Mouse (Mus musculus) heart, embryonic 10.5 days (tissue): ENCODE measurements around the gene Gm20388. TPM values are rescaled to one million over a fixed set of nuclear protein-coding genes. Genes with fewer than 3 reads are reported as not detected.
A peak's percentile ranks its signal among the peaks of the same experiment; 100 is the strongest.

Experiments
- DNase-seq: peaks from one replicate; pipeline ENCODE4 v3.0.0-alpha.2; 2017; ENCODE audit warnings: low spot score
- H3K27ac ChIP-seq: fragments of 300-500 bp; sonication (generic); 2 replicates; pipeline ENCODE4 v1.5.1; 2016; ENCODE audit warnings: mild to moderate bottlenecking
- H3K27me3 ChIP-seq: fragments of 300-500 bp; sonication (generic); 2 replicates; pipeline ENCODE4 v1.6.1; 2016; ENCODE audit warnings: mild to moderate bottlenecking; ENCODE audit not compliant: poor library complexity, insufficient read depth, severe bottlenecking
- H3K36me3 ChIP-seq: fragments of 300-500 bp; sonication (generic); 2 replicates; pipeline ENCODE4 v1.6.1; 2016; ENCODE audit warnings: mild to moderate bottlenecking, moderate library complexity
- H3K4me1 ChIP-seq: fragments of 300-500 bp; sonication (generic); 2 replicates; pipeline ENCODE4 v1.6.1; 2016; ENCODE audit warnings: mild to moderate bottlenecking
- H3K4me3 ChIP-seq: fragments of 300-500 bp; sonication (generic); 2 replicates; pipeline ENCODE4 v1.5.1; 2016; ENCODE audit warnings: mild to moderate bottlenecking, moderate library complexity
- H3K9me3 ChIP-seq: fragments of 300-500 bp; sonication (generic); 2 replicates; pipeline ENCODE4 v1.6.1; 2016; ENCODE audit warnings: mild to moderate bottlenecking, moderate library complexity
- WGBS: fragments of 180-500 bp; shearing (Covaris S2); methylation state at CpG from one replicate; pipeline ENCODE4 v1.1.7; 2016; 5-methylcytosine and 5-hydroxymethylcytosine counted together
- polyA plus RNA-seq: library from polyadenylated mRNA; unstranded; fragments of >200 nt; fragmentation: Nextera tagmentation; extraction: Ambion mirVana; gene quantifications from 2 replicates; pipeline ENCODE4 v1.2.1, GENCODE M21; 2016

The Gm20388 gene
- polyA plus RNA-seq, 1 experiment from 2014 or later, result 4.5 TPM

DNA sequence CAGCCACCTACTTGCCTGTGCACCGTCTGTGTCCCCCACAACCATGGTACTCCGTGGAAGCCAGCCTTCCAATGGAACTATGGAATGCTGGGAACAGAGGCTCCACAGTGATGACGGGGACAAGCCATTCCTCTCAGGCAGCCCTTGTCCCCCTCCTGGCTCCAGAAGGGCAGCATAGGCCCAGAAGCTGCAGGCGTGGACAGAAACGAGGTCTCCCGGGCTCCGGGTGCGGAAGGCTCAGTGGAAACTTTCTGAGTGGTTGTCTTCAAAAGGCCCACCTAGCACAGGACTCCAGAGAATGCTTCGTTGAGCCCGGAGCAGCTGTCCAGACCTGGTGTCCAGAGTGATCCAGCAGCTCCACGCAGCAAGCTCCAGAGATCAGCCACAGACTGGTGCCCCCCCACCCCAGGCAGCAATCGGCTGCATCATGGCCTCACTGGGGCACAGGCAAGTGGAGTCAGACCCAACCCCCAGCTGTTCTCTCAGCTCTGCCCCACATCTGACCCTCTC, 1633.7 kb downstream of the Gm20388 start, which contains the start of gene 1700018B08Rik:
TSS of gene 1700018B08Rik (minus strand) at position 45 of the 510 bp plus-strand sequence.
- no peak within 1 kb of the TSS for H3K4me3 ChIP-seq
- peaks cover 30% of the 10 kb centered on the region for H3K27me3 ChIP-seq
- 76% methylated on average over 12 of the region's 12 CpGs for WGBS
- H3K4me1 ChIP-seq, result peaks cover 16% of the 10 kb centered on the region; the same call in 1 of the 2 replicates
- H3K9me3 ChIP-seq, result no peaks in the 10 kb centered on the region
- DNase-seq, result no peak
- H3K36me3 ChIP-seq, result peaks cover 2% of the 10 kb centered on the region; the same call in 1 of the 2 replicates
- no peak within 1 kb of the TSS for H3K27ac ChIP-seq

DNA sequence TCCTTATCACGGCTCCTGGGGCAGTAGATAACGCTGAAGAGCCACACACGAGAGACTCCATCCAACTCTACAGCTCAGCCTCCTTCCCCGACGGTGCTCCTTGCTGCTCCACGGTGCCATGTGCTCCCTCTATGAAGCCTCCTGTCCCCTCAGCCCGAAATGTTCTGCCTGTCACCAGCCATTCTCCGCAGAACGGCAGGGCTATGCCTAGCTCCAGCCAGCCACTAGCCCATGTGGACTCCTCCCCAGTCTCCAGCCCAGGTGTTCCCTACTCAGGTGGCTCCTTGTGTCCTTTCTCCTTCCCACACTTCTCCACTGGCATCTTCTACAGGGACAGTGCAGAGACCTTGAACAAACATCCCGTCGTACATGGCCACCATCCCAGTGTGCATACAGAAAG, 1634.3 kb downstream of the Gm20388 start:
- Histone ChIP-seq H3K9me3 (no peaks in the 10 kb centered on the region), H3K4me3 (no peak overlapping the region), H3K4me1 (peaks cover 16% of the 10 kb centered on the region; the same call in 1 of the 2 replicates), H3K36me3 (peaks cover 8% of the 10 kb centered on the region), H3K27ac (no peak overlapping the region), H3K27me3 (peaks cover 24% of the 10 kb centered on the region)
- DNase-seq, result no peak
- WGBS, result 43% methylated on average over 11 of the region's 11 CpGs

DNA sequence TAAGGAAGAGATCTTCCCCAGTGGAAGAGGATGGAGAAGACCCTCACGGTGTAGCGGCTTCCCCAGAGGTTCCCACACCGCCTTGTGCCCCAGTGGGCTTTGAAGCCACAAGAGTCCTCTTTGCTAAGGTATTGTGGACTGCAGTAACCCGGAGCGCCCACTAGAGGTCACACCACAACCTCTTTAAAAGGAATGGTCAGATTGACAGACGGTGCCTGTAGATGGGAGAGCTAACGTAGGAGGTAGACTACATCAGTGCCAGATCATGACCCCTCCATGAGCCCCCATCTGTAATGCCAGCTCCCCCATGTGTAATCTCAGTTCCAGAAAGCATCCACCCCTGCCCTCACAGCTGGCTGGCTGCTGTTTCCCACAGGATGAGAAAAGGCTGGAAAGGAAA, 1636.5 kb downstream of the Gm20388 start:
- Histone ChIP-seq H3K27me3 (peaks cover 19% of the 10 kb centered on the region), H3K9me3 (no peaks in the 10 kb centered on the region), H3K4me3 (no peak overlapping the region), H3K36me3 (peaks cover 29% of the 10 kb centered on the region), H3K27ac (no peak overlapping the region), H3K4me1 (peaks cover 30% of the 10 kb centered on the region)
- DNase-seq, result peak; percentile 88
- 10% methylated on average over 7 of the region's 7 CpGs for WGBS

DNA sequence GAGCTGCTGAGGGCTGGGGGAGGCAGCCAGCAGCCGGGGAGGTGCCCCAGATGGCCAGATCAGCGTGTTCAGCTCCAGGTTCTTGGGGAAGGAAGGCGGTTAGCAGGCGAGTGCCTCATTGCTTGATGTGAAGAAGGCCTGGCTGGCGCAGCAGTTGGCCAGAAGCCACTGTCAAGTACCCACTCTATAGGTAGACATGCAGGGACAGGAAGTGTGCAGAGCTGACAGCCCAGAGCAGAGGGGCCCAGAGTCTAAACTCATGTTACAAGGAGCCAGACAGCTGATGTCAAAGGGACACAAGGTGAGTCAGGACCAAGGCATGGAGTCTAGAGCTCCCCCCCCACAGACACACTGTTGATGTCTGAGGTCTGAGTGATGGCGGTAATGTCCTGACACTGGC, 1639.4 kb downstream of the Gm20388 start:
- Histone ChIP-seq H3K36me3 (peaks cover 57% of the 10 kb centered on the region), H3K4me3 (no peak overlapping the region), H3K27me3 (peaks cover 10% of the 10 kb centered on the region; the same call in 1 of the 2 replicates), H3K9me3 (no peaks in the 10 kb centered on the region), H3K27ac (no peak overlapping the region), H3K4me1 (peaks cover 20% of the 10 kb centered on the region)
- 87% methylated on average over 6 of the region's 6 CpGs for WGBS
- no peak for DNase-seq

DNA sequence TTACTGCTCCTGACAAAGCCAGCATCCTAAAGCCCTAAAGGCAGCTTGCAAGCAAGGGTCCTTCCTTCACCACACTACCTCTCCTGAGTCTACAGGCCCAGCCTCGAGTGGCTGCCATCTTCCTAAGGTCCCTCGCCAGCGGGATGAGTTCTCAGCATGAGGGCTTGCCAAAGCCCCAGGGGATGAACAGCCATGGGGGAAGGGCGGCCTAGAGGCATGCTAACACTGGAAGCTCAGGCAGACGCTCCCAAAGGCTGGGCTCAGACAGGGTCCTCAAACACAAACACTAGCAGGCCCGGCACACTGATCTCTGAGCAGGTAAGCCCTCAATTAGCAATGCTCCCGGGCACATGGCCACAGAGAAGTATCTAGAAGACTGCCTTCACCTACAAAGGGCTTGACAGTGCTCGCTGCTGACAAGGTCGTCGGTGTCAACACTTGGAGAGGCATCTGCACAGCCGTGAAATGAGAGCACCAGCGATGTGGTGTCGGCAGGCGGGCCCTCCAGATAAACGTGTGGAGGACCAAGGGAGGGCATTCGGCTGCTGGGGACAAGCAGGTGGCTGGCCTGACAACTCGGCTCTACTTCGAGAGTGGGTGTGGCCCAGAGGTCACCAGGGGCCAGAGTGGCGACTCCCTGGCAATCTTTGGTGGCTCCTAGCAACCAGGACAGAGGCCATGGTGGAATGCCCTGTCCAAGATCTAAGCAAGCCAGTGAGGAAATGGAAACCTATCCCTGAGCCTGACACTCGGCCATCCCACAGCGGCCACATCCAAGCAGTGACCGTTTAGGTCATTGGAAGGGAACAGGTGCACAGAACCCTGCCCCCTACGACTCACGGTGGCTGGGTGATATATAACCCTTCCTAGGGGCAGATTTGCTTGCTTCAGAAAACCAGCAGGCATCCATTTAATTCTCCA, 1640.7 kb downstream of the Gm20388 start:
- H3K4me3 ChIP-seq, result no peak overlapping the region
- peaks cover 19% of the 10 kb centered on the region for H3K4me1 ChIP-seq
- H3K9me3 ChIP-seq, result no peaks in the 10 kb centered on the region
- no peak overlapping the region for H3K27ac ChIP-seq
- peaks cover 64% of the 10 kb centered on the region for H3K36me3 ChIP-seq
- 54% methylated on average over 24 of the region's 24 CpGs for WGBS
- H3K27me3 ChIP-seq, result no peaks in the 10 kb centered on the region
- DNase-seq, result no peak

DNA sequence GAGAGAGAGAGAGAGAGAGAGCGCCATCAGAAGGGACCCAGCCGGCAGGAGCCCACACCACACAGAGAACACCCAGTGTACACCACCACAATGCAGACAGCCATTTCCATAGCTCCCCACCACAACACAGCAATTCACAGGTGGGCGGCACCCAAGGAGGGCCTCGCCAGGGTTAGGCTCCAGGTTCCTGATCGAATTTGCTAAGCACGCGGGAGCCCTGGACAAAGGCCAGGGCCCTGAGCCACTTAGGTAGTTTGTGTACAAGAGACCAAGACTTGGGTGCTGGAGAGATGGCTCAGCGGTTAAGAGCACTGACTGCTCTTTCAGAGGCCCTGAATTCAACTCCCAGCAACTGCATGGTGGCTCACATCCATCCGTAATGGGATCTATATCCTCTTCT, 1641.9 kb downstream of the Gm20388 start:
- H3K9me3 ChIP-seq, result no peaks in the 10 kb centered on the region
- no peak overlapping the region for H3K27ac ChIP-seq
- no peak overlapping the region for H3K4me3 ChIP-seq
- peaks cover 15% of the 10 kb centered on the region for H3K4me1 ChIP-seq
- 91% methylated on average over 9 of the region's 9 CpGs for WGBS
- no peak for DNase-seq
- H3K36me3 ChIP-seq, result peaks cover 69% of the 10 kb centered on the region
- no peaks in the 10 kb centered on the region for H3K27me3 ChIP-seq

DNA sequence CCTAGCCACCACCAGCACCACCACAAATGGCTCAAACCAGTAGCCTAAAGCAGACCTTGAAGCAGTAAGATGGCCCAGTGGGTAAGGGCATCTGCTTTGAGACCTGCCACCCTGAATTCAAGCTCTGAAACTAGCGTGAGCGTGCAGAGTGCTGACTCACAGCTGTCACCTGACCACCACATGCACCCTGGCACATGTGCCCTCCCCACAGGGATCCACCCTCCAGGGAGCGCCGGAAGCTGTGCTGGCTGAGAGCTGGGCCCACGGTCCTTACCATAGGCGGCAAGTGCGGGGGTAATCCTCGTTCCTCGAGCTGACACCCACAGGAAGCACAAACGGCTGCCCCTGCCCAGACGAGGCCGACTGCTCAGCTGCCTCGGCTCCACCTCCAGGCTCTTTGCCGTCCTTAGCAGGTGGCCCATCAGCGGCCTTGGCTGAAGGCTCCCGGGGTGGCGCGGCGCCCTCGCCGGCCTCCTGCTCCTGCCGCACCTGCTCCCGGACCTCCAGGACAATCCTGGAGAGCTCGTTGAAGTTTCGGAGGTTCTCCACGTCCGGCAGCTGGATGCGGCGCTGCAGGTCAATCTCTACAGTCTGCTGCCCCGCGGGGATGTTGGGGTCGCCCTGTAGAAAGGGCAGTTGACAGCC, 1643.3 kb downstream of the Gm20388 start:
- no peak for DNase-seq
- Histone ChIP-seq H3K4me1 (peaks cover 14% of the 10 kb centered on the region), H3K9me3 (no peaks in the 10 kb centered on the region), H3K4me3 (no peak overlapping the region), H3K27me3 (no peaks in the 10 kb centered on the region), H3K27ac (no peak overlapping the region), H3K36me3 (peaks cover 83% of the 10 kb centered on the region)
- WGBS, result 93% methylated on average over 32 of the region's 32 CpGs

DNA sequence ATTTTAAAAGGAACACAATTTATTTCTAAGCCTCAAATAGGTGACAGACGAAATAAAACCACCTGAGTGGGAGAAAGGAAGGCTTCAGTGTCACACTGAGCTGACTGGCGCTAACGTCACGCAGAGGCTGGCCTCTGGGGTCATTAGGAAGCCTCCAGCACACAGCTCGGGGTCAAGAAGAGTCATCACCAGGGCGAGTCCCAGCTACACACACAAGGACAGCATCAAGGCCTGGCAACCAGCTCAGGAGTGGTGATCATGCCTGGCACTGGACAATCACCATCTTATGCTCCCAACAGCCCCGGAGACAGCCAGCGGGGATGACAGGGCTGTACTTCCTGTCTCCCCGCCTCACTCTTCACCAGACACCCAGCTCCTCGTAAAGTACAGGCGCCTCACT, 1647.1 kb downstream of the Gm20388 start:
- Histone ChIP-seq H3K36me3 (peaks cover 62% of the 10 kb centered on the region), H3K4me3 (no peak overlapping the region), H3K27me3 (no peaks in the 10 kb centered on the region), H3K9me3 (no peaks in the 10 kb centered on the region), H3K4me1 (peaks cover 10% of the 10 kb centered on the region), H3K27ac (no peak overlapping the region)
- DNase-seq, result no peak
- WGBS, result 89% methylated on average over 11 of the region's 11 CpGs

DNA sequence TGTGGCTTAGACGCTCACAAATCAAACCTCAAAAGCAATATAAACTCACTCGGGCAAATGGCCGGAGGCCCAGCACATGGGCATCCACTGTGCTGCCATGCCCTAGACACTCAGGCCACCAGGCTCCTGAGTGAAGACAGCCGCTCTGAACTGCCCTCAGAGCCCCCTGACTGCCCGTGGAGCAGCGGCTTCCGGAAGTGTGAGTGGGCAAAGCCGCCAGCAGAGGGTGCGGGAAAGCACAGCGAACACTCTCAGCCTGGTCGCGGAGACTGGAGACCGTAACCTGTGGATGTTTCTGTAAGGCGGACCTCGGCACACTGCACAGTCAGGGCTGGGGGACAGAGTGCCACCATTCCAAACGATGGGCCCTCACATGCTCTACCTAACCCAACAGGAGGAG, 1647.9 kb downstream of the Gm20388 start:
- Histone ChIP-seq H3K4me3 (no peak overlapping the region), H3K4me1 (peaks cover 17% of the 10 kb centered on the region), H3K27ac (no peak overlapping the region), H3K27me3 (no peaks in the 10 kb centered on the region), H3K36me3 (peaks cover 55% of the 10 kb centered on the region), H3K9me3 (no peaks in the 10 kb centered on the region)
- 90% methylated on average over 16 of the region's 16 CpGs for WGBS
- DNase-seq, result no peak

DNA sequence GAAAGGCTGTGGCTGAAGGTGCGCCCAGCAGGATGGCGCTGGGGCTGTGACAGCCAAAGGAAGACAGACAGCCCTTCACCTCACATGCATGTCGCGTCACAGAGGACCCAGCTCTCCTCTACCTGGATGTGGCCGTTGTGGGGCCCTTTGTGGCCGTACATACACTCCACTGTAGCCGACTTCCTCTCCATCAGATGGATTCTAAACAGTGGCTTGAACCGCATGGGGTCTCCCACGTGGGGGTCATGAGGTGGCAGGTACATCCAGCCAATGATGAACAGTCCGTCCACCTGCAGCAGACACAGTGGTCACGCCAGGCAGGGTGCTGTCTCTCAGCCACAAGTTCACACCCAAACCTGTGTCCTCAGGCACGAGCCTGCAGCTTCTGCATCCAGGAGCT, 1649.2 kb downstream of the Gm20388 start:
- Histone ChIP-seq H3K4me1 (peaks cover 26% of the 10 kb centered on the region), H3K36me3 (peaks cover 48% of the 10 kb centered on the region), H3K27ac (no peak overlapping the region), H3K27me3 (no peaks in the 10 kb centered on the region), H3K4me3 (no peak overlapping the region), H3K9me3 (no peaks in the 10 kb centered on the region)
- 91% methylated on average over 12 of the region's 12 CpGs for WGBS
- DNase-seq, result no peak

DNA sequence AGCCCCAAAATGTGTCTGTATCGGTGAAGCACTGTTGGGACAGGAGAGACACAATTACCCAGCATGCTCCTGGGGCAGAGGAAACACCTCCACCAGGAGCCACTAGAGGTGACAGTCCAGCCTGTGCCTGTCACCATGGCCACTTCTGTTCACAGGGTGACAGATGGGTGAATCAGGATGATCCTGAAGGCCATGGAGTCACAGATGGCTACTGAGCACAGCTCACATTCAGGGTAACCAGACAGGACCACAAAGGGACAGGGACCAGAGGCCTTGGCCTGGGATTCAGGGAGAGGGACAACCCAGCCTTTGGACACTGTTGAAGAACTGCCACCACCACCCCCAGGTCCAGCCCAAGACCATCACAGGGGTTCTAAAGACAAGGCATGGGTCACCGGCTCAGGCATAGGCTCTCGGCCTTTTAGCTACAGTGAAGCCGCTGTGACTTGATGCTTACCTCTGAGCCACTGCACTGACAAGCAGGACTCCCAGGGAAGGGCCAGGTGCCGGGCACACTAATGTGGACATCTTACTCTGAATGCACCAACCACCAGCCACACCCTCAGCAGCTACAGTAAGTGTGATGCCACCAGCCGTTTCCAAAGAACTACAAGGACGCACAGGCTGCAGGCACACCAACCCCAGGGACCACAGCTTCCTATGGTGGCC, 1649.9 kb downstream of the Gm20388 start:
- no peak for DNase-seq
- 91% methylated on average over 7 of the region's 7 CpGs for WGBS
- Histone ChIP-seq H3K9me3 (no peaks in the 10 kb centered on the region), H3K27ac (no peak overlapping the region), H3K27me3 (no peaks in the 10 kb centered on the region), H3K4me1 (peaks cover 32% of the 10 kb centered on the region), H3K4me3 (no peak overlapping the region), H3K36me3 (peaks cover 41% of the 10 kb centered on the region)

DNA sequence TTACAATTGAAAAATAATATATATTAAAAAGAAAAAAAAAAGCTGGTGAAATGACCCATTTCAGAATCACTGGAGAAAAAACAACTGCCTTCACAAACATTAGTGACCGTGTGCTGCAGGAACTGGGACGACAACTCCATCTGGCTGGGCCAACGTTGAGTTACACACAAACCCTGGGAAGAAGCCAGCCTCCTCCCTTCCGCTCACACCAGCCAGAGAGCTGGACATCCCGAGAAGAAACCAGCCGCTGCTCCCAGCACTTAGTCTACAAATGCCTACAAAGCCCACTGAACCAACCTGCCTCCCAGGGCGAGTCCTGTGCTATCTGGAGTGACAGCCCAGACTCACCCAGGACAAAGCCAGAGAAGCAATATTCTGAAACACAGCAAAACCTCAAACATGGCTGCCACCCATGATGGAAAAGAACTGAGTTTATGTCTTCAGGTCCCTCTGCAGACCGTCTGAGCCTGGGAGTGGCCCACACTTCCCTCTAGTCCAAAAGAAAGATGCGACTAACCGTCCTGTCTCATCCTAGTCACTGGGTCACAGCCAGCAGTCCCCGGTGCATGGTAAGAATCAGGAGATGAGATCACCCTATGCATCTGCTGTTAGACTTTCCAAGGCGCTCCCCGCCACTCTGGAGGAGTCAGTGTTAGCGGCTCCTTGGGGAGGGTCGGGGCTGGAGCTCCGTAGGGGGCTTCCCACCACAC, 1651.2 kb downstream of the Gm20388 start:
- 87% methylated on average over 16 of the region's 16 CpGs for WGBS
- Histone ChIP-seq H3K4me3 (no peak overlapping the region), H3K27me3 (no peaks in the 10 kb centered on the region), H3K9me3 (no peaks in the 10 kb centered on the region), H3K27ac (no peak overlapping the region; the same call in 1 of the 2 replicates), H3K36me3 (peaks cover 36% of the 10 kb centered on the region), H3K4me1 (peaks cover 32% of the 10 kb centered on the region)
- DNase-seq, result no peak
